Mouse (Mus musculus) adrenal gland, adult 18-20 months (tissue): ENCODE data around the gene Zmynd12. TPM values are rescaled to one million over a fixed set of nuclear protein-coding genes. Genes with fewer than 3 reads are reported as not detected.

Experiments
- DNase-seq, 2 experiments: peaks; one replicate each; pipeline ENCODE4 v3.0.0; 2021 to 2022; ENCODE audit warnings: low spot score in 2 of 2
- total RNA-seq, 2 experiments: library from RNA; stranded (reverse); gene quantifications; 1 replicate in 1 of 2; 2 replicates in 1 of 2; pipeline ENCODE4 v1.2.3; 2021

Zmynd12 gene
- total RNA-seq, 2 experiments from 2014 or later: 2.6 to 2.8 TPM

DNA sequence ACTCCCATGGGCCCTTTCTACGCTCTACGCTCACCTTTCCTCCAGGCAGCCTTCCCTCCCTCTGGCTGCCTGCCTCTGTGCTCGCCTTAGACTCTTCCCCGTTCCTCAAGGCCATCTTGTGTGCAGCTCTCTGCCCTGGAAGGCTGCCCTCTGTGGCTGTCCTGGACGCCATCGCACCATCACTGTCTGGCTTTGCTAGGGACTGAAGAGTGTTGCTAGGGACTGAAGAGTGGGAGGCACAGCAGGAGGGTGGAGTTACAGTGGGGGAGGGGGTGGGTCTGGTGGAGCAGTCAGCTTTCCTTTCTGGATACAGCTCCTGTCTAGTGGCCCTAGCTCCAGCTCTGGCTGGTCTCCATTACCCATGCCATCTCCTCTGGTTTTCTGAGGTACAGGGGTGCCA lies 19.9 kb downstream of the Zmynd12 start:
- DNase-seq: no peak

DNA sequence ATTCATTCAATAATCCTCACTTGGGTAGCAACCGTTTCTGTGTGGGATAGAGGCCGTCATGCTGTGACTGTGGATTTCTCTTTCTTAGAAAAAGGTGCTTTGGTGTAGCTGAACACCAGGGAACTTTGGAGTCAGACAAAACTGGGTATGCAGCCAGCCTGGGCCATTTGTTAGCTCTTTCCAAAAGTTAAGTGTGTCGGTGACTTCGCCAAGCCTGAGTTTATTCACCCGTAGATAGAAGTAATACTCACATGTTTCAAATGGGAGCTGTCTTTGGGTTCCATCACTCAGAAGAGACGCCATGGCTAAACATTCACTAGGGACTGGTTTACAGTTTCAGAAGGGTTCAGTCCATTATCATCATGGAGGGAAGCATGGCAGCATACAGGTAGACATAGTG lies 24.6 kb downstream of the Zmynd12 start:
- DNase-seq: no peak

DNA sequence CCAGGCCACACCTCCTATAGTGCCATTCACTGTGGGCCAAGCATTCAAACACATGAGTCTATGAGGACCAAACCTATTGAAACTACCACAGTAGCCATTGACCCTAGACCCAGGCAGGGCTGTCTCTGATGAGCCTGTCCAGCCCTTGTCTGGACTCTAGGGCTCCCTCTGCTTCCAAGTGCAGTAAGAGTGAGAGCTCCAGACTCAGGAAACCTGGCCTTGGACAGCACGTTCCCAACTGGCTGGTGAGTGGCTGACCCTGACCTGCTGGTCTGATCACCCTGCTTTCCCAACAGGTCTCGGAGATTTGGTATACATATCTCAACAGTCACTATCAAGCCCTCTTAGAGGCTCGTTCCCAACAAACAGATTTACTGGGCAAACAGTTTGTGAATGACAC lies 25.2 kb downstream of the Zmynd12 start:
- no peak for DNase-seq

DNA sequence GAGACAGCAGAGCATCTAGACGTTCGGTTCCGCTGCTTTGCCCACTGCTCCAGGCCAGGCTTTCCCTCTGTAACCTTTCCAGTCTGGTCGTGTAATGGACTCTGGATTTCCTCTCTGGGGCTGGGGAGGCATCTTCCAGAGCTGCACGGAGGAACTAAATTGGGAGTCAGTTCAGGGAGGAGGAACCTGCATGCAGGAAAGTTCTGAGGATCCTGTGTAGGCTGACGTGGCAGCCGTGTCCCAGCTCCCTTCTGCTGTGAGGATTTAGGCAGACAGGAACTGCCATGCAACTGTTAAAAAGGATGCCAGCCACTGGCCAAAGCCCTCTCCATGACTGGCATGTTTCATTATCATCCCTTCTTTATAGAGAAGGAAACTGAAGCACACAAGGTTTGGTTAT lies 27.8 kb downstream of the Zmynd12 start:
- DNase-seq: no peak

DNA sequence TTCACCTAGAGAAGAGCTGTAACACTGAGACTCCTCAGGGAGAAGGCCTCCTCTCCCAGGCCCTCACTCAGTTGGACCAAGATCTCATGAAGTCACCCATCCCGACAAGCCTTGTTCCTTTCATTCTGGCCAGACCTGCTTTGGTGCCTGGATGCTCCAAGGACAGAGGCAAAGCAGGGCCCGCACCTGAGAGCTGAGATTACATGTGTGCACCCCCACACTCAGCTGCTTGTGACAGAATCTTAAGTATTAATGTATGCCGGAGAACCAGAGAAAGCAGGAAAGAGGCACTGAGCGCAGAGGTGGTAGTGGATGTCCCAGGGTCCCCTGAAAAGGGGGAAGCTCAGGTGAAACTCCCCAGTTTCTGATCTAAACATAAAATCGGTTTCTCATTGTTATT lies 30.5 kb downstream of the Zmynd12 start:
- no peak for DNase-seq

DNA sequence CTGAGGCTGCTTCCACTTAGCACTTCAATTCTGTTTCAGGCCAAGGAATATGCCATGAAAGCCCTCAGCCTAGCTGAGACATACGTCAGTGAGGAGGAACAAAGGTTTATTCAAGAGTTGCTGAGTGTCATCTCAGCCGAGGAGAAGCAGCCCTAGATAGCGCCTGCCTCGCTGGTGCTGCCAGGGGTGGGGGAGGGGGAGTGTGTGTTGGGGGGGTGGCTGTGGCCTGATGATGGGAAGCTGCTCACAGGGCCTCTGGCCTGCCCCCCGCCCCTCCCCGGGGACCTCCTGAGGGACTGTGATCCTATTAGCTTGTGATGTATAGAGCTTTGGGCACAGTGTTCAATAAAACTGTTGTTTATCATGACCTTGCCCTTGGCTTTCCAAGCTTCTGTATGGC lies 30.9 kb downstream of the Zmynd12 start:
- no peak for DNase-seq

DNA sequence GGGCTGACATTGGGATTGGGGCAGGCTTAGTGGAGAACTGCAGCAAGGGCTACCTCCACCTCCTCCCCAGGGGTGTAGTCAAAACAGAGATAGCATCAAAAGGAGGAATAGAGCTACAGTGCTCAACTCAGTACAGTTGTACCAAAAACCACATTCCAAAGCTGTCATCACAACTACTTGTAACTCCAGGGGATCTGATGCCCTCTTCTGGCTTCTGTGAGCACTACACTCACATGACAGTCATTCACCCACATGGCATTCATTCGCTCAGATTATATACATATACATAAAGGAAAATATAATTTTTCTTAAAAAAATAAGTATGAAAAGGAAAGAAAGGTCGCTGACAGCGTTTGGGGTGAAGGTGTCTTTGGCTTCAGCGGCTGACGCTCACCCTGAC lies 37.7 kb downstream of the Zmynd12 start:
- DNase-seq: no peak

DNA sequence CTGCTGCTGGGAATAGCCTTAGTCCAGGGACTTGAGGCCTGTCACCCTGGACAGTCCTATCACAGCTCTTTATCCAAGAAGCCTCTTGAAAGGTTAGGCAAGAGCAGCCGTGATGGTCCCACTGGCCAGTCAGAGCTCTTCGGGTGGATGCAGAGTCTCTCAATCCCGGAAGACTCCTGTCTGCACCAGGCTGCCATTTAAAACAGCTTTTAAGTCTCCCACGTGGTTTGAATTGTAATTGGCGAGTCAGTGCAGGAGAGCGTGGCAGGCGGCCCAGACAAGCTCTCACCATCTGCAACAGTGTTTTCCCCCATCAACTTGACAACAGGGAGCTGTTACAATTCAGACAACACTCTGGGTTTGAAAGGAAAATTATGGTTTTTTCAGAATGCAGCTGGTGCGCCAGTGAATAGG lies 38.1 kb downstream of the Zmynd12 start:
- DNase-seq: no peak

DNA sequence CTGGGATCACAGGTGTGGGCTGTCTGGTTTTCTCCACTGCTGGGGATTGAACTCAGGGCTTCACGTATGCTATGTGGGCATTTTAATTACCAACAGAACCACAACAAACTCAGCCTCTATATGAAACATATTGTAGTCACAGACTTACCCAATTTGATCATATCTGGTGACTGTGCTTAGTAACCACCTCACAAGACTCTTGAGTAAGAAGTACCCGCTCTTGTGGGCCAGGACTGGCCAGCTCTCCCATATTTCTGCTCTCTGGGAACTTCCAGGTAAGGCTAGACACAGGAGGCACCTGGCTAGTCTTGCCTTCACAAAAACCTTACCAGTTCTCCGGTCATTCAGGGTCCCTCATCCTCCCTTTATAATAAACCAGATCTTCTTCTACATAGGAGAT lies 39.8 kb downstream of the Zmynd12 start:
- DNase-seq: no peak

DNA sequence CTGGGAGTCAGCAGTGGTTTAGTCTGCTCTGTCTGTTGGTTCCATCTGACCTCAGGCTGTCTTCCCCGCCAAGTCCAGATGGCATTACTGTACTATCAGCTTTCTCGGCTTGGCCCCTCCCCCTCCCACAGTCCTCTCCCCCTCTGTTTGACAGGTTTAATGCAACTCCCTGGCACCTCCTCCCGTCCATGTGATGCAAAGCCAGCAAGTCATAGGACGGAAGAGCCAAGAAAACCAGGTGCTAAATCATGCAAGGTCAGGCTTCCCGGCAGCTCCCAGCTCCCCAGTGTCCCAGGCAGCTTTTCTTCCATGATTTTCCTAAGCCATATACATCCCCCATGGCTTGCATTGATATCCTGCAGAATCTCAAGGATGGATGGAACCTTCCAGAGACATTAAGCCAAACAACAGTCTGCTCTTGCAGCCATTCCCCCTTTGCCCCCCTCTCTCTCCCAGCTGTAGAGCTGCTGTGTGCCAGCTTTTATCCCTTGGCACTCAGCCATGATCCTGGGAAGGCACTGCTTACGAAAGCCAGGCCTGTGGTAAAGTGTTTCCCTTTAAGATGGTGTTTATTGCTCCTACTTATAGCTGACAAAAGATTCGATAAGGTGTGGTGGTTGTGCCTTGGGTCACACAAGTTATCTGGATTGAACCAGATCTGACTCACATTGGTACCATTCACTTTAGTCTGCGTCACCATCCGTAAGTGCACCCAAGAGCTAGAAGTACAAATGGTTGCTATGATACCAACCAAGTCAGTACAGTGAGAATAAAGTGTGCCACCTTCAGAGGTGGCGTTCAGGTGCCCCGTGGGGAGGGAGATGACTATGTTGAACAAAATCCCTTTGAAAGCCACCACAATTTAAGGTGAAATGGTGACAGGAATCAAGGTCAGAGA lies 40.5 kb downstream of the Zmynd12 start:
- peak; percentile 8 to 28 for DNase-seq

DNA sequence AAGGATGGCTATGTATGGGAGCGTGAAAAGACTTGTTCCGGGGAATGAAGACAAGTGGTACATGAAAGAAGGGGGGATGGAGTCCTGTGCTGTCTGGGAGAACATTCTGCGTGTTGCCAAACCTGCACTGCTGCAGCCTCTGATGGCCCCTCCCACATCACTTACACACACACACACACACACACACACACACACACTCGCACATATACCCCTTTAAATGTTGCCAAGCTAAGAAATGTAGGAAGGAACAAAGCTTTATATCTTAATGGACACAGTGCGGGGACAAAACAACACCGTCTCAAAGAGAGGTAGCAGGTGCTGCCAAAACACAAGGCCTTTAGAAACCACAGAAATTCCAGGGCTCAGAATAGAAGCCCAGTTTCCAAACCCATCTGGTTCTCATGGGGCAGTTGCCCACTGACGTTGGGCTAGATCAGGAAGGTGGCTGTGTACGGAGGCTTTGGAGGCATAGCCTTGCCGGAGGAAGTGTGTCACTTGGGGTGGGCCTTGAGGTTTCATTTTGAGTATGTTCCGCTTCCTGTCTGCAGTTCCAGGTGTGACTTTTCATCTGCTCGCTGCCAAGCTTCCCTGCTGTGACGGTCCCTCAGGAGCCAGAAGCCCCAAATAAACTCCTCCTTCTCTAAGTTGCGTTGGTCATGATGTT lies 41.3 kb downstream of the Zmynd12 start:
- no peak for DNase-seq

DNA sequence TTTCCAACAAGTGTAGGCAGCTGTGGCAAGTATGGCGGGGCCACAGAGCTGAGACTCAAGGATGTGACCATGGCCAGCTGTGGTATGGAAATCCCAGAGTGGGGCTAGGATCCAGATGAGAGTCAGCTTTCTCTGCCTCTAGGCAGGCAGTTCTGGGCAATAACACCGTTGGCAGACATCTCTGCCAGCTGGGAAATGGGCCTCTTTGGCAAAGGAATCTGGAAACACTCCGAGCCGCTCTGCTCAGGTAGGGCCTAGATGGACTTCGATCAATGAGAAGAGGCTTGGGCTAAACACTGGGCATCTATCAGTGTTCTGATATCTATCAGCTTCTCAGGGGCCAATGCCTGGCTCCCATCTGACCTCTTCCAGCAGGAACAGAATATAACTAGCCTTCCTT lies 43.2 kb downstream of the Zmynd12 start:
- no peak for DNase-seq

DNA sequence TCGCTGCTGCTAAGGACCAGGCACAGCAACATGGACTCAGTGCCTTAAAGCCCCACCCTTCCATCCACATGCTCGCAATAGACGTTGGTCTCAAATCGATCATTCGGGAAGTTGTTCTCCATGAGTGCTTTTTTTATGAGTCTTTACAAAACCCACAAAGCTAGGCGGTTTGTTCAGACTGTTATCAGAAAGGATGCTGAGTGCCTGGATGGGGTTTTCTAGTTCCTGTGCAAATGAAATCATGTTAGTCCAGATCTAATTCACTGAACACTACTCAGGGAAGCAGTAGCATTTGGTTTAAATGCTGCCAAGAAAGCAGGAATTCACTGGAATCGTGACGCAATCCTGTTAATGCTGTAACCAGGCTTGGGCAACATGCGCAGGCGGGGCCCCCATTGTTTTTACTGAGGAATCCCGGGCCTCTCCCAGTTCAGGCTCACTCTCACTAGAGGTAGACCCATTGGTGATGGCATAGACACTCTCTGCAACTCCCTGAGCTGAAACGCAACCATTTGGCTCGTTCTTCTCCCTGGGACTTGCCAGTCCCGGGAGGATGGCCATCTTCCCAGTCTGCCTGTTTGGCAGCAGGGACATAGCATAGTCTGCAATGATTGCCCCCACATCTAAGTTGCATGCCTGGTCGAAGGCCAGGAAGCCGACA lies 45.2 kb downstream of the Zmynd12 start:
- no peak for DNase-seq

DNA sequence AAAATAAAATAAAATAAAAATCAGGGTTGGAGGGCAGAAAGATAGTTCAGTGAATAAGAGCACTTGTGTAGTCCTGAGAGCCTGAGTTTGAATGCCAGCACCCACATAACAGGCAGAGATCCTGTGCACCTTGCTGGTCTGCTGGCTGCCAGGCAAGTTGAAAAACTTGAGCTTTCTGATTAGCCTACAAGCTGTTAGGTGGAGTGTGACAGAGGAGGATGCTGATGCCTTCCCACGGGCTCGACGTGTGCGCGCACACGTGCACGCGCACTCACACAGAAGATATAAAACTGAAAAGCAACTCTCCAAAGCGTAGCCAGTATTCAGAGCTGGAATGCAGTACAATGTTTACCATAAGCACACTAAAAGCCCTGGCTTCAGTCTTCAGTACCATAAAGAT lies 49.9 kb downstream of the Zmynd12 start:
- DNase-seq: no peak

DNA sequence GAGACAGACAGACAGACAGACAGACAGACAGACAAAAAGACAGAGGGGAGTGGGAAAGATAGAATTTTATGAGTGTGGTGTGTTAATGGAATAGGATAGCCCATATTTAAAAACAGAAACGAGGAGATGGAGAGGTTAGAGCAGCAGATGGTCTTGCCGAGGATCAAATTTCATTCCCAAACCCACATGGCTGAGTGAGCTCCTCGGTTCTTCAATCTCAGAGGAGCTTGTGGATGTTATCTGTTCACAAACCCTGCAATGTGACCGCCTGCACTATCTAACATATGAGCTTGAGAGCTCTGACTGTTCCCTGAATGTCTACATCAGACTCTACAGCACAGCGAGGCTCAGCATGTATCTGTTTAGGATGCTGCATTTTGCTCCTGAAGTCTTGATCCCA lies 50.5 kb downstream of the Zmynd12 start:
- DNase-seq: no peak

DNA sequence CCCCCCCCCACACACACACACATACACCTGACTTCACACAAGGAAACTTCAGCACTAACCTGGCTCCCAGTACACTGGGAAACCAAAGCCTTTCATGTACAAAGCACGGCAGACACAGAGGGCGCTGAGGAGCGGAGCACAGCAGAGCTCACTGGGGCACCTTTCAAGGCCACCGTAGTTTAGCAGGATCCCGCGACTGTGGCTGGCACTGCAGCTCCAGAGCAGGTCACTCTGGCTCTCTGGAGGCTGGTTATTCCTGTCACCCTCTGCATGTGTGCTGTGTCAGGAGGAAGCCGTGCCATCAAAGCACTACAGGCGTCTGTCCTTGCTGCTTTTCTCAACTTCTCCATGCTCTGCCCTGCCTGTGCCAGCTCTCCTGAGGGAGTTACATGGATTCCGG lies 60.4 kb downstream of the Zmynd12 start:
- DNase-seq: peak; percentile 27 to 43

DNA sequence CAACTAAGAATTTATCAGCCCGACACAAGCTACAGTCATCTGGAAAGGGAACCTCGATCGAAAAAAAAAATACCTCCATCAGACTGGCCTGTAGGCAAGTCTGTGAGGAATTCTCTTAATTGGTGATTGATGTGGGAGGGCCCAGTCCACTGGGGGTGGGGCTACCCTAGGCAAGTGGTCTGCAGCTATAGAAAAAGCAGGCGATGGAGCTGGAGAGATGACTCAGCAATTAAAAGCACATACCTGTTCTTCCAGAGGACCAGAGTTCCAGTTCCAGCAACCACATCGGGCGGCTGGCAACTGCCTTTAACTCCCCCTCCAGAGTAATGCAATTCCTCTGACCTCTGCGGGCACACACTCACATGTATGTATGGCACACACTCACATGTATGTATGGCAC lies 62.3 kb downstream of the Zmynd12 start:
- DNase-seq: no peak

DNA sequence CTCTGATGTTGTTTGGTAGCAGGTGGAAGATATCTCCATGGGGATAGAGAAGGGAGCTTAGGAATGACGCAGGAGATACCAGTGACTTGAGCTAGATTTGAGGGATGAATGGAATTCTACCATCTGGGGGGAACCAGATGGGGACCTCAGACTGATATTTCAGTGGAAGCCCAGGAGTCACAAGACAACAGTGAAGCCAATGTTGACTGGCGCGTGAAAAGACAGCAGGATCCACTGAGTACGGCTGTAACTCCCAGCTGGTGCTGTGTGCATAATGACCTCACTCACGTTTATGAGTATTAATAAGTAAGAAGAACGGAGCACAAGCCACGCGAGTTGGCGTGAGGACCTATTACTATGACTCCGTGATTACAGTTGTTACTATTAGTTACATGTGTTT lies 67.1 kb downstream of the Zmynd12 start:
- DNase-seq: no peak

DNA sequence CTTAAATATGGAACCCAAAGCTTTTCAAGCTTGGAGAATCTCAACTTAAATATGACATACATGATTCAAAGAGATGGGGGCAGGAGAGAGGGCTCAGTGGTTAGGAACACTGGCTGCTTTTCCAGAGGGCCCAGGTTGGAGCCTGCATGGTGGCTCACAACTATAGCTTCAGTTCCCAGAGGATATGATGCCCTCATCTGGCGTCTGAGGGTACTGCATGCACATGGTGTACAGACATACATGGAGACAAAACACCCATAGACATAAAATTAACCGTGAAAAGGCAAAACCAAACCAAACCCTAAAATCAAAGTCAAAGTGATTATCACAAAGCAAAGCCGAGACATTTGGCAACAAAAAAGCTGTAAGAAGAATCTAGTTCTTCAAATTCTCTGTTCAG lies 68.2 kb downstream of the Zmynd12 start:
- peak in 1 of 2 experiments; percentile 29 for DNase-seq

DNA sequence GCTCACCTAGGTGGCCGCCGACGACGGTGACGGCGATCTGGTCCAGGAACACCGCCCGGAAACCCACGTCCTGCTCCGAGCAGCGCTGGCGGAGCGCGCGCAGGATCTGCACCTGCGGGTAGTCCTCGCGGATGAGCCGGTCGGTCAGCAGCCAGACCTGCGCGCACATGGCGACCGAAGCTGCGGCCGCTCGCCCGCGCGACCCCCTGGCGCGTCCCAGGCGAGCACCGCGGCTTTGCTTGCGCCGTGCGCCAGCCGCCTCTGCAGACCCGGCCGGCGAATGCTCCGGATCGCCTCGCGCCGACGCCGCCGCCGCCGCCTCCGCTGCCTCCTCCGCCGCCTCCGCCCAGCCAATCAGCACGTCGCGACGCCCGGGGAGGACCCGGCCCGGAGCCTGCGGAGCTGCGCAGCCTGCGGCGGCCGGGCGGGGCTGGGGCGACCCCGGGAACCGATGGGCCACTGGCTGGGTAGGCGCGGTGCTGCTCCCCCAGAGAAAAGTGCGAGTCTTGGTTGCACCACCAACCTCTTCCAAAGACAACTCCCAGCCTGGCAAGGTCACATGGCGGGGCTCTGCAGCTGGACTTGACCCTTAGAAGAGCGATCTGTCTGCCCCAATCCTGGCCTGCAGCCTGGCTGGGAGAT lies 69.8 kb downstream of the Zmynd12 start, which contains the start of gene Rimkla:
Gene Rimkla, minus strand, starts transcription at position 338 of the 642 bp plus-strand sequence.
- DNase-seq: peak; percentile 67 to 69

DNA sequence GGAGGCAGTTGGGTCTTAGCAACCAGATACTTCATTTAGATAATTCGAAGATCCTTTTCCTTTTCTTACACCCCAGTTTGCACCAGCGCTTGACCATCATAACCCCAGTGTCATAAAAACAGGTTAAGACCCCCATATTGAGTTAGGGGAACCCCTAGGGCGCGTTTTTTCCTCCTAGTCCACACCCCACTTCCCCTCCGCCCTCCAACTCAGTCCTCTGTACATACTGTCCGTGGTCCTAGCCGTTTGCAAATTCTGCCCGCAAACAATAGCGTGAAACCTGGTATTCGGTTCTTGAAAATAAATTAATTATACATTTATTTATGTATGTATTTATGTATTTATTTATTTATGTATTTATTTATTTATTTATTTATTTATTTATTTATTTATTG lies 70.3 kb downstream of the Zmynd12 start:
- DNase-seq: no peak
